Mouse (Mus musculus): ENCODE data around the gene Sowaha. TPM values are rescaled to one million over a fixed set of nuclear protein-coding genes. Genes with fewer than 3 reads are reported as not detected.

The Sowaha gene
- polyA plus RNA-seq, 1 experiment from 2014 or later: 11.0 TPM

DNA sequence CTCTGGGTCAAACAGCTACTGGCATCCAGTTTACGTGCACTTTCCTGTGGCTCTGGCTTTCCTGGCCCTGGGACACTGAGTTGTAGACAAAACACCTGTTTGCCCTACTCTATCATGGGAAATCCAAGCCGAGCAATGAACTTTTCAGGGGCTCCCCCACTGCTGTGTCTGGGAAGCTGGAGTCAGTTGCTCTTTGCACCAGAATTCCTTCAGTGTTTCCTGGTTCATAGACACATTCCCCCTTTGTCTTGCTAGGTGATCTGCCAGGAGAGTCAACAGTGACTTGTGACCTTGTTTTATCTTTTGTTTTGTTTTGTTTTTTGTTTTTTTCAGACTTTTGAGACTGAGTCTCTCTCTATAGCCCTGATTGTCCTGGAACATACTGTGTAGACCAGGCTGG is 28.7 kb downstream of the Sowaha start:
- ATAC-seq (ENCODE audit: low read depth) (no peak), DNase-seq (no peak)
- Histone ChIP-seq H3K4me1 (replicated peaks) (peaks cover 10% of the 10 kb centered on the region), H3K4me2 (no peak overlapping the region), H3K27ac (no peak overlapping the region), H3K9me3 (replicated peaks) (no peaks in the 10 kb centered on the region), H3K27me3 (peaks cover 44% of the 10 kb centered on the region), H3K9ac (no peak overlapping the region), H3K4me3 (replicated peaks) (no peak overlapping the region), H3K36me3 (no peaks in the 10 kb centered on the region)
- 43% methylated on average over 2 of the region's 2 CpGs for WGBS (ENCODE audit: insufficient replicate concordance)

DNA sequence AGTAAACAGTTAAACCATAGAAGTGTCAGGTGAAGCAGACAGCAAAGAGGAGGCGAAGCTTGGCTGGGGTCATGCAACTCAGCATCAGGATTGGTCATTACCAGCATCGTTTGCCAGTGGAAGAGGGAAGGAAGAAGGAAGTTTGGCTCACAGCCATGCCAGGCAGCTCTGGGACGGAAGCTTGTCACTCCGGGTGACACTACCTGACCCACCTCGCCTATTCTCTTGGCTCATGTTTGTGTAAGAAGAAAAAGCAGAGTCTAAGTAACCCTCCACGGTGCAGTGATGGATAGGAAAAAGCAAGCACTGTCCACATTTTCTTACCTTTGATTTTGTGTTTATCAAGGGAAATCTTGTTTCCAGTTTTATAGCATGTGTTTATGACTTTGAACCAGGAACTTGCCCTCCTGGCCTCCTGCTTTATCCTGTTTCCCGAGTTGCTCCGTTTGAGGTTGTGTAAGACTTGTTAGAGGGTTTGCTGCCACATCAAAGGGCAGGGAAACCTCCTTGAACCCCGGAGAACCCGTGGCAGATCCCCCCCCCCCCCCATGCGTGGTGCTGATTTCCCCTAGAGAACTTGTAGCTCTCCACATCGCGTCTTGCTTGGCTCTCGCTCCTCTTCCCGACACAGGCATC is 29.9 kb downstream of the Sowaha start:
- Histone ChIP-seq H3K4me2 (no peak overlapping the region), H3K9ac (no peak overlapping the region), H3K27me3 (peaks cover 32% of the 10 kb centered on the region), H3K9me3 (replicated peaks) (no peaks in the 10 kb centered on the region), H3K27ac (no peak overlapping the region), H3K4me3 (replicated peaks) (no peak overlapping the region), H3K4me1 (replicated peaks) (peaks cover 14% of the 10 kb centered on the region), H3K36me3 (no peaks in the 10 kb centered on the region)
- no peak for DNase-seq
- no peak for ATAC-seq (ENCODE audit: low read depth)
- WGBS (ENCODE audit: insufficient replicate concordance): 22% methylated on average over 15 of the region's 15 CpGs

DNA sequence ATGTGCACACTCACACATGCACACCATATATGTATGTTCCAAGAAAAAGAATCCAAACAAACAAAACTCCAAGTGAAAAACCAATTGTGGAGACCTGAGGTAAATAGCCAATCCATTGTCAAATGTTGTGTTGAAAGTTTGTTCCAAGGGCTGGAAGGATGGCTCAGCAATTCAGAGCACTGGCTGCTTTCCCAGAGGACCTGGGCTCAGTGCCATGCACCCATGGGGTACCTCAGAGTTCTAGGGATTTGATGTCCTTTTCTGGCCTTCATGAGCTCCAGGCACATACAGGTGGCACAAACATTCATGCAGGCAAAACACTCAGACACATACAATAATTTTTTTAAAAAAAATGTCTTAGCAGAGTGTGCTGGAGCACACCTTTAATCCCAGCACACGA is 31.5 kb downstream of the Sowaha start:
- no peak overlapping the region for H3K27ac ChIP-seq

DNA sequence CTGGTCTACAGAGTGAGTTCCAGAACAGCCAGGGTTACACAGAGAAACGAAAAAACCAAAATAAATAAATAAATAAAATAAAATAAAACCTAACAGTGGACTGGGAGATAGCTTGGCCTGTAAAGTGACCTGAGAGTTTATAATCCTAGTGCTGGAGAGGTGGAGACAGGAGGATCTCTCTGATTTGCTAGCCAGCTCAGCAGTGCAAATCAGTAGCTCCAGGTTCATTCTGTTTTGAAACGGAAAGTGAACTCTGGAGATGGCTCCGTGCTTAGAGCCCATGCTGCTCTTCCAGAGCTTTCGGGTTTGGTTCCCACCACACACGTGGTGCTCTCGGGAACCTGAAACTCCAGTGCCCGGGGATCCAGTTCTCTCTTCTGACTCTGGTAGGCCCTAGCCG is 32.1 kb downstream of the Sowaha start:
- no peak for DNase-seq
- Histone ChIP-seq H3K27me3 (peaks cover 27% of the 10 kb centered on the region), H3K9ac (no peak overlapping the region), H3K4me3 (replicated peaks) (no peak overlapping the region), H3K4me2 (no peak overlapping the region), H3K36me3 (no peaks in the 10 kb centered on the region), H3K4me1 (replicated peaks) (peaks cover 22% of the 10 kb centered on the region), H3K9me3 (replicated peaks) (no peaks in the 10 kb centered on the region), H3K27ac (no peak overlapping the region)
- no peak for ATAC-seq (ENCODE audit: low read depth)
- WGBS (ENCODE audit: insufficient replicate concordance): 77% methylated on average over 8 of the region's 8 CpGs

More for the DNA sequence above, 31.5 kb downstream of the Sowaha start:
- H3K9me3 ChIP-seq (replicated peaks): no peaks in the 10 kb centered on the region
- no peak overlapping the region for H3K9ac ChIP-seq
- peaks cover 18% of the 10 kb centered on the region for H3K4me1 ChIP-seq (replicated peaks)
- H3K36me3 ChIP-seq: no peaks in the 10 kb centered on the region
- peaks cover 27% of the 10 kb centered on the region for H3K27me3 ChIP-seq
- DNase-seq: no peak
- H3K4me2 ChIP-seq: no peak overlapping the region
- ATAC-seq (ENCODE audit: low read depth): no peak
- H3K4me3 ChIP-seq (replicated peaks): no peak overlapping the region
- 63% methylated on average over 1 of the region's 1 CpGs for WGBS (ENCODE audit: insufficient replicate concordance)

DNA sequence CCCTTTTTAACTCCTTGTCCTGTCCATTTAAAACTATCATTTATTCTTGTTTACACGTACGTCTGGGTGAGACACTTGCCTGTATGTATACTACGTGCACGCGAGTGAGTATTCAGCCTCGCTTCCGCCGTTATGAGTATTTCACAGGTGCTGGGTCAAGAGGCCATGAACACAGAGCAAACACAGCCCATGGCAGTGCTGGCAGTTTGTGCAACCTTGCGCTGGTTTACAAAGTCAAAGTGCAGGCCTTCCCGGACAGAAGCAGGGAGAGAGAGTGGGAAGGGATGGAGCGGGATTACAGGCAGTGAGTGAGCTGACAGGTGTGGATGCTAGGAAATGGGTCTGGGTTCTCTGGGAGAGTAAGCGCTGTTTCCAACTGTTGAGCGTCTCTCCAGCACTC is 33.9 kb downstream of the Sowaha start:
- Histone ChIP-seq H3K36me3 (no peaks in the 10 kb centered on the region), H3K27ac (peak overlapping the region; percentile 5; the same call in 1 of the 2 replicates), H3K4me3 (replicated peaks) (no peak overlapping the region), H3K4me1 (replicated peaks) (peaks cover 29% of the 10 kb centered on the region), H3K9me3 (replicated peaks) (no peaks in the 10 kb centered on the region), H3K9ac (no peak overlapping the region; the same call in 1 of the 2 replicates), H3K27me3 (peaks cover 16% of the 10 kb centered on the region), H3K4me2 (no peak overlapping the region)
- WGBS (ENCODE audit: insufficient replicate concordance): 81% methylated on average over 13 of the region's 13 CpGs
- no peak for DNase-seq
- peak; percentile 69 for ATAC-seq (ENCODE audit: low read depth)

DNA sequence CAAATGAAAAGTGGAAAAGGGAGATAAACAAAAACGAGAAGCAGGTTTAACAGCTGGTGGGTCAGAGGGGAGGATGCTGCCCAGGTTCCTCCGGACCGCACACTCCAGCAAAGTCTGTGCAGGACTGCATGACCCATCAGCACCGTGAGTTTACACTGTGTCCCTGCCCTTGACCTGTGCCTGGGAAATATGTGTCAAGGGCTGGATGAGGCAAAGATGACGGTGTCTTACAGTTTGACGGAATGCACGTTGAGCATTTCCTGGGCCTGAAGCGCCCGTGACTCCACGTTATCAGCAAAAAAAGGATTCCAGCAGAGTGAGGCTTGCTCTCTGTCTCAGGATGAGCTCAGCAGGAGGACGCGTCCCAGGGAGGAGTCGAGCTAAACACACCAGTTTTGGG is 34.5 kb downstream of the Sowaha start:
- H3K4me1 ChIP-seq (replicated peaks): peaks cover 29% of the 10 kb centered on the region
- DNase-seq (no peak), ATAC-seq (ENCODE audit: low read depth) (no peak)
- peak overlapping the region; percentile 27; the same call in 1 of the 2 replicates for H3K27ac ChIP-seq
- no peaks in the 10 kb centered on the region for H3K36me3 ChIP-seq
- no peaks in the 10 kb centered on the region for H3K9me3 ChIP-seq (replicated peaks)
- no peak overlapping the region for H3K9ac ChIP-seq
- H3K4me2 ChIP-seq: no peak overlapping the region
- peaks cover 10% of the 10 kb centered on the region for H3K27me3 ChIP-seq
- H3K4me3 ChIP-seq (replicated peaks): no peak overlapping the region
- 58% methylated on average over 13 of the region's 13 CpGs for WGBS (ENCODE audit: insufficient replicate concordance)

DNA sequence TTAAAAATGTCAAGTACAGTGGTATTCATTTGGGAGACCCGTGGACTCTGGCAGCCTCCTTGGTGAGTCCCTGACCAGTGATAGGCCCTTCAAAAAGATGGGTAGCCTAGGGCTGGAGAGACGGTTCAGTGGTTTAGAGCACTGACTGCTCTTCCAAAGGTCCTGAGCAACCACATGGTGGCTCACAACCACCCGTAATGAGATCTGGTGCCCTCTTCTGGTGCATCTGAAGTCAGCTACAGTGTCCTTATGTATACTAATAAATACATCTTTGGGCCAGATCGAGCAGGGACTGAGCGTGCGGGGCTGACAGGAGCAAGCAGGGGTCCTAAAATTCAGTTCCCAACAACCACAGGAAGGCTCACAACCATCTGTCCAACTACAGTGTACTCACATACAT is 36.2 kb downstream of the Sowaha start:
- Histone ChIP-seq H3K27me3 (no peaks in the 10 kb centered on the region), H3K4me2 (no peak overlapping the region), H3K9ac (no peak overlapping the region), H3K36me3 (no peaks in the 10 kb centered on the region), H3K4me3 (replicated peaks) (no peak overlapping the region), H3K27ac (no peak overlapping the region), H3K4me1 (replicated peaks) (peaks cover 21% of the 10 kb centered on the region), H3K9me3 (replicated peaks) (no peaks in the 10 kb centered on the region)
- peak; percentile 52 for DNase-seq
- ATAC-seq (ENCODE audit: low read depth): peak; percentile 57
- 17% methylated on average over 6 of the region's 6 CpGs for WGBS (ENCODE audit: insufficient replicate concordance)

DNA sequence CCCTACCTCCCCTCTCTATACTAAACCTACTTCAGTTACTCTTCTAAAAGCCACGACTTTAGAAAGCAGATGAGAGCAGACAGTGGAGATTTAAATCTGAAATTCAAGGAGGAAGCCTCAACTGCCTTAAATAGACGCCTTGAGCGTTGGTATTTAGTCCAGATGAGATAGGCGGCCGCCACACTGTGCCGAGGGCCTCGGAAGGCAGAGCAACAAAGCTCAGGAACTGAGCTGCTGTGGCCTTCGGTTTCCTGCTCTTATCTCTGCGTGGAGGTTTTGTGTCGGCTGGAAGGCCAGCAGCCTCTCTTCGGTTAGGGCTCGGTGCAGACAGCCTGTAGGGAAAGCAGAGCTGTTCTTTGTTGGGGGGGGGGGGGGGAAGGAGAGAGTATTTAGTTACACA is 38.2 kb downstream of the Sowaha start:
- peak overlapping the region; percentile 37; the same call in 1 of the 2 replicates for H3K27ac ChIP-seq
- peak overlapping the region; percentile 14; the same call in 1 of the 2 replicates for H3K9ac ChIP-seq
- peak overlapping the region; percentile 25; the same call in 1 of the 2 replicates for H3K4me2 ChIP-seq
- H3K36me3 ChIP-seq: no peaks in the 10 kb centered on the region
- ATAC-seq (ENCODE audit: low read depth) (peak; percentile 44; the same call in 1 of the 2 replicates), DNase-seq (no peak)
- 2% methylated on average over 12 of the region's 12 CpGs for whole genome bisulfite sequencing (ENCODE audit: insufficient replicate concordance)
- peaks cover 21% of the 10 kb centered on the region for H3K4me1 ChIP-seq (replicated peaks)
- H3K9me3 ChIP-seq (replicated peaks): no peaks in the 10 kb centered on the region
- no peaks in the 10 kb centered on the region for H3K27me3 ChIP-seq
- H3K4me3 ChIP-seq (replicated peaks): no peak overlapping the region

DNA sequence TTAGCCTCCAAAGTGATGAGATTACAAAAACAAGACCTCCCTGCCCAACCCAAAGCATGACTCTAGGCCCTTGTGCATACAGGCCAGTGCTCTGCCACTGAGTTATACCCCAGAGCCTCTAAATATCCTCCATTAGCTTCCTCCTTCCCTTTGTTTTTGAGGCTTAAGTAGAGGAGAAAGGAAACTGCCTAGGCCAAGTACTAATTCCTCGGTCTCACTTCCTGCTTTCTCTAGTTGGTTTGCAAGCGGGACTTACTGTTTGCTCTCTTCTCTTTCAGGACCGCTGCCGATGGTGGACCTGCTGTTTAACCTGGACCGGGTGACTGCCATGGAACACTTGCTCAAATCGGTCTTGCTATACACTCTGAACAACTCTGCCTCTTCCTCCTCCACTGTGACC is 43.7 kb downstream of the Sowaha start:
- Histone ChIP-seq H3K27me3 (no peaks in the 10 kb centered on the region), H3K4me2 (no peak overlapping the region), H3K9me3 (replicated peaks) (no peaks in the 10 kb centered on the region), H3K27ac (no peak overlapping the region), H3K9ac (no peak overlapping the region), H3K36me3 (no peaks in the 10 kb centered on the region), H3K4me1 (replicated peaks) (peaks cover 30% of the 10 kb centered on the region), H3K4me3 (replicated peaks) (no peak overlapping the region)
- DNase-seq: no peak
- no peak for ATAC-seq (ENCODE audit: low read depth)
- 64% methylated on average over 6 of the region's 6 CpGs for WGBS (ENCODE audit: insufficient replicate concordance)

DNA sequence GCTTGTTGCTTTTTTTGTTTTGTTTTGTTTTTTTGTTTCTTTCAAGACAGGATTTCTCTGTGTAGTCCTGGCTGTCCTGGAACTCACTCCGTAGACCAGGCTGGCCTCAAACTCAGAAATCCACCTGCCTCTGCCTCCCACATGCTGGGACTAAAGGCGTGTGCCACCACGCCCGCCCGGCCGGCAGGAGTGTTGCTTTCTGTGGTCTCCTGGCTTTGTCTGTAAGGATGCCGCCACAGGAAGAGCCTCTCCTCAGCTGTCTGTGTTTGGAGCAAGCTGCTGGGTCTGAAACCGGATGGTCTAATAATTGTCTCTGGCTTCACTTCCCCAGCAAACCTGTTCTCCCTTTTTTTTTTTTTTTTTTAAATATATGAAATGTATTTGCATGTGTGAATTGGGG is 44.6 kb downstream of the Sowaha start:
- H3K4me1 ChIP-seq (replicated peaks): peaks cover 33% of the 10 kb centered on the region
- H3K27ac ChIP-seq: no peak overlapping the region
- no peak overlapping the region for H3K4me2 ChIP-seq
- 50% methylated on average over 8 of the region's 8 CpGs for WGBS (ENCODE audit: insufficient replicate concordance)
- ATAC-seq (ENCODE audit: low read depth) (no peak), DNase-seq (no peak)
- no peak overlapping the region for H3K9ac ChIP-seq
- no peaks in the 10 kb centered on the region for H3K27me3 ChIP-seq
- H3K36me3 ChIP-seq: no peaks in the 10 kb centered on the region
- no peaks in the 10 kb centered on the region for H3K9me3 ChIP-seq (replicated peaks)
- H3K4me3 ChIP-seq (replicated peaks): no peak overlapping the region

DNA sequence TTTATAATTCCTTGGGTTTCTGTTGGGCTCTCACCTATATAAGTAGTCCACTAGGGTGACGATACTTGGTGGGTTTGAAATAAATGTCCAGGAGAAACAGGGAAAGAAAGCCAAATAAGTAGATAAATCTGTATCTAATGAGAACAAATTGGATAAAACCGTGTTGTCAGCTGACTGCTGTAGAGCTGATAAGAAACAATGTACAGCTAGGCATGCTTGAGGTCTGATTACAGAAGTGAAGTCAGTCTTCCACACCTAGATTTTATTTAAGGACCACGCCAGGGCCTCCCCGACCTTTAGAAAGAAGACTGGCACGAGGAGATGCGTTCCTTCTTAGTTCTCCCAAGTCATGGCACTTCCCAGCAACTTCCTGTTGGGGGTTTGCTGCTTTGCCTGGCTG is 47.0 kb downstream of the Sowaha start:
- Histone ChIP-seq H3K27me3 (no peaks in the 10 kb centered on the region), H3K4me2 (peak overlapping the region; percentile 22), H3K4me1 (replicated peaks) (peaks cover 52% of the 10 kb centered on the region), H3K36me3 (peaks cover 13% of the 10 kb centered on the region), H3K27ac (no peak overlapping the region), H3K4me3 (replicated peaks) (no peak overlapping the region), H3K9ac (no peak overlapping the region), H3K9me3 (replicated peaks) (no peaks in the 10 kb centered on the region)
- peak; percentile 37 for DNase-seq
- WGBS (ENCODE audit: insufficient replicate concordance): 14% methylated on average over 6 of the region's 6 CpGs
- ATAC-seq (ENCODE audit: low read depth): no peak
